Mouse (Mus musculus) thymus, postnatal 14 days (tissue): ENCODE data around the gene Creb5.

Experiments
- DNase-seq: peaks from one replicate; pipeline ENCODE4 v3.0.0; 2021

Gene Creb5

DNA sequence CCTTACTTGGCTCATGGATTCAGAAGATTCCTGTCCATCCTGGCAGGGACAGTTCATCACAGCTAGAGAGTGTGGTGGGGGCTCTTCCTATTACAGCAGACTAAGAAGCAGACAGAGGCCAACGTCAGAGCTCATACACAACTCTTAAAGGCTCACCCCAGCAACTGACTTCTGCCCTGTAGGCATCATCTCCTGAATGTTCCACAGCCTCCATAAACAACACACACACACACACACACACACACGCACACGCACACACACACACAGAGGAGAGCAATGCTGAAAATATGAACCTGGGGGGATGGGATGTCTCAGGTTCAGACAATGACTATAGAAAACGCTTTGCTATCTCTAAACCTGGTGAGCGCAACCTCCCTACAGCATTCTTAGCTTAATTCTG is 208.6 kb downstream of the Creb5 start:
- DNase-seq: no peak

GRCm38 (mm10) chr6:53496325-53496753 is 209.3 kb downstream of the Creb5 start:
- DNase-seq: no peak

- no peak for DNase-seq
Observed at GRCm38 (mm10) chr6:53497904-53498536, 210.9 kb downstream of the Creb5 start.

DNA sequence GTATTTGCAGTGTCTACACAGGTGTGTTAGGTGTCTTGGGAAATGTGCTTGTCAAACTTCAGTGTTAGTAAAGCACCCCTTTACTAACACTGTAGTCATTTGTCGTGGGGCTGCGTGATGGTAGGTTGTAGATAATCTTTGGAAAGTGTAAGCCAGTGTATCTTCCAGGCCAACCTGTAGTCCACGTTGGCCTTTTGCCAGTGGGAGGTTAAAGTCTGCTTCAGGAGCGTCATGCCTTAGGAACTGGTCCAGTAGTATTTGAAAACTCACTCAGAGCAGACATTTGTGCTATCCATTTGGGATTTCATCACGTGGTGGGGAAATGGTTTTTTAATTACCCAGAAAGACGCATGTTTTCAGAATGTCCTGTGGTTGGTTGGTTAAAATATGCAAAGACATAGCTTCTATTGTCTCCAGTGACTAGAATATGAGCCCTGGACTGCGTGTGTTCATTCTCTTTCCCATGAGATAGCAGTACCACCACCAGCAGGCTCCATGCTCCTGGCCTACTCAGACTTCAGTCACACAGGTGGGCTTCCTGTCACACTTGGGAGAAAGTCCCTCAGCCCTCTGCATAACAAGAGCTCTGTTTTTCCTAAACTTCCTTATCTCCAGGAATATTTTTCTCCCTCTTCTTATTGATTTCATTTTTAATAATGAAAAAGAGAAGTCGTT is 212.7 kb downstream of the Creb5 start:
- no peak for DNase-seq

GRCm38 (mm10) chr6:53501236-53501635 is 214.2 kb downstream of the Creb5 start:
- no peak for DNase-seq

GRCm38 (mm10) chr6:53506947-53507564 is 220.0 kb downstream of the Creb5 start:
- no peak for DNase-seq

GRCm38 (mm10) chr6:53508847-53509494 is 221.9 kb downstream of the Creb5 start:
- DNase-seq: no peak

- no peak for DNase-seq
Observed at GRCm38 (mm10) chr6:53510005-53510404, 222.9 kb downstream of the Creb5 start.

DNA sequence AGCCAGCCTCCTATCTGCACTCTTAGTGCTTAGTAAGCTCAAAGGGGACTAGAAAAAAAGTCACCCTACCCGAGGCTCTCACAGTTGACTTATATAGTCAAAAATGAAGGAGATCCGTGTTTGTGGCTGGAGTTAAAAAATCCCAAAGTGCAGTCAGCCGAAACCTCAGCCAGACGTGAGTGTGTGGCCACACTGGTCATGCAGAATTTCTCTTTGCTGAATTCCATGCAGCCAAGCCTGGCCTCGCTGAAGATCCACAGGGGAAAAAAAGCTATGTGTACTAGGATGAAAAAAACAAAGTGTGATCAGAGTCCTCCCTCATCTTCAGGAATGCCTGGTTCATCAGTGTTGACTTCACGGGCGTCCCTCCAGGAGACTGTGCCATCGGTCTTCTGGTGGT is 225.2 kb downstream of the Creb5 start:
- DNase-seq: no peak

- no peak for DNase-seq
Observed at GRCm38 (mm10) chr6:53513380-53513779, 226.3 kb downstream of the Creb5 start.

- DNase-seq: no peak
Observed at GRCm38 (mm10) chr6:53514862-53515261, 227.8 kb downstream of the Creb5 start.

- DNase-seq: no peak
Observed at GRCm38 (mm10) chr6:53515611-53516010, 228.5 kb downstream of the Creb5 start.

- no peak for DNase-seq
Observed at GRCm38 (mm10) chr6:53517371-53517945, 230.4 kb downstream of the Creb5 start.

DNA sequence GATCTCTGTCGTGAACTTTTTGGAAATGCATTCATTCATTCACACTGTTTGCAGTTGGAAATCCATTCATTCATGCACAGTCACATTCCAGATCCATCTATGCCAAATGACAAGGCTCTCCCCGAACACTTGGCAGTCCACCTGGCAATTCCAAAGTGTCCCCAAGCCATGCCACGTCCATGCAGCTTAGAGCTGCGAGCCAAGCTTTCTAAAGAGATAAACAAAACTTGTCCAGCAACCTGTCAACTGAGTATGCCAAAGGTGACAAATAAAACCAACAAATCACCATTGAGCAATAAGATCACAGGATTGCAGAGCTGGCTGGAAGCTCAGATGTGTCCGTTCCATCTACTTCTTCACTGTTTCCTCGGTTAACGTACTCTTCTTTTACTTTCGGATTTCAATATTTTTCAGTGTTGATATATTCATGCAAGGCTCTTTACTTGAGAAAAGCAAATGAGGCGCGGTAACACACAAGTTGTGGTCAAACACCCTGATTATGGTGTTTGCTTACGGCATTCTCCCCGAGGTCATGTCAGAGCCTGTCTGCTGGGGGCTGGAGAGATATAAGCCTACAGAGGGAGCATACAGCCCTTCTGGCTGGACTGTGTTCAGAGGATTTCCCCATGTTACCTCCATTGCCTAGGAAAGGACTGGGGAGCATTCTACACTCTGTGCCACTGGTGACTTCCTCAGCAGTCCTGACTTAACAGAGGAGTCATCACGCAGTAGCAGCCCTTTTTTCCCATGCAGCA is 236.8 kb downstream of the Creb5 start:
- no peak for DNase-seq

GRCm38 (mm10) chr6:53526460-53526859 is 239.4 kb downstream of the Creb5 start:
- DNase-seq: no peak

DNA sequence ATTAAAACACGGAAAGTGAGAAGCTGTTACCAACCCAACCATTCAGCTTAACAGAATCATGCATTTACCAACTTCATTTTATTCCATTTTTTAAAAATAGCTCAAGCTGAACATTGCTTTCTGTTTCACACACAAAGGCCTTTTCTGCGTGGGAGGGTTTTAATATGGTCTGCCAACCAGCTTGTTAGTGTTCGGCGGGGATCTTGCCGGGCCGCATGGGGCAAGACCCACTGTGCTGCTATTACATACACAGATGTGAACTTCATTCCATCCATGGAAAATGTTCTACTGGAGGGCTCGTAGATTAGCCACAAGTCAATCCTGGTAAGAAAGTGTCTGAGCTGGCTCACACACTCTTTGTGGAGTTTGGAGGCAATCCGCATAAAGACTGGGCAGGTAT is 243.7 kb downstream of the Creb5 start:
- DNase-seq: no peak

GRCm38 (mm10) chr6:53531461-53531860 is 244.4 kb downstream of the Creb5 start:
- no peak for DNase-seq

DNA sequence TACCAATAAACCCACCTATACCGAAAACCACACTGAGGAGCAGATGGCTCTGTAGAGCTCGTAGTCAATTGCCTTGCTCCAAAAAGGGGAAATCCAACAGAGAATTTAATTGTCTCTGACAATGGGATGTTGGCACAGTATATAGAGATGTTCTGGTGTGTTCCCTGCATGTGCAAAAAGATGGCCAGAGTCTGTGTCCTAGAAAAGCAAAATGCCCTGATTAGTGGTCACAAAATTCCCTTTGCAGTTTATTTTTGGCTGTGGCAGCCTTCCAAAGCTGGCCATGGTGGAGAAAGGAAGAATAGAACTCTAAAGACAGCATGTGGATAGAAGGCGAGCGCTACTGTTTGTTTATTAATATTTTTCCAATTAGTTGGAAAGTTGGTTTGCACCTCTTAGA is 250.5 kb downstream of the Creb5 start:
- DNase-seq: no peak

DNA sequence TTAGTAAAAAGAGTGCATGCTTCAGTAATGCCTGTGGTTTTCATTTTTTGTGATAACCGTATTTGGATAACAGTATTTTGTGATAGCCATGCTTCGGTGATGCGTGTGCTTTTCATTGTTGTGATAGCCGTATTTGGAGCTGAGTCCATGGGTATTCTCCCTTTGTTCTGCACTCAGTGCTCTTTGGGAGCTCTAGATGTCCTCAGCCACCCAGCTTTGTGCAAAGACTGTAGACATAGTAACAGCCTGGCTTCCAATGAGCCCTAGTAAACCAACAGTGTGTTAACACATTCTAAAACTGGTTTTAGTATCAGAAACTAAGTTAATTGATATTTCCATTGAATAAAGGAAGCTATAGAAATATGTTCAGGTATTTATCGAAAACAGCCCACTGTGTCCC is 254.7 kb downstream of the Creb5 start:
- no peak for DNase-seq

- no peak for DNase-seq
Observed at GRCm38 (mm10) chr6:53545483-53545900, 258.4 kb downstream of the Creb5 start.

- no peak for DNase-seq
Observed at GRCm38 (mm10) chr6:53545989-53546388, 258.9 kb downstream of the Creb5 start.

DNA sequence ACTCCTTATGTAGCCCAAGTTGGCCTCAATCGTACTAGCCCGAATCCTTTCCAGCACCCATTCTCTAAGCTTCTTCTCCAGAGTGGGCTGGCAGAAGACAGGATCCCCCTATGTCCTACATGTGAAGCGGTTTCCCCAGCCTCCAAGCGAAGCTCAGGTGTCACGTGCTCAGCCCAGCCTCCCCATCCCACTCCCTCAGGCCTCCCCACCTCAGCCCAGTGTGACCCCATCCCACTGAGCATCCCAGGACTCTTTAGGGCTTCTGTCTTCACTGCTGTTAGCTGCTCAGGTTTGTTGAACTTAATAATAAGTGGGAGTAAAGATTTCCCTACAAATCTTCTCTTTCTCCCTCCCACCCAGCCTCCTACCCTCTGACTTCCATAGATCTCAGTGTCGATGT is 261.2 kb downstream of the Creb5 start:
- DNase-seq: no peak

- no peak for DNase-seq
Observed at GRCm38 (mm10) chr6:53549409-53549808, 262.3 kb downstream of the Creb5 start.
